In genomic region chr1:185517566-185517965, GRCm38 (mm10) we compare ENCODE assay signal across 8 mouse cellular contexts.
DNase-seq lines count a peak whose midpoint lies in the region; ATAC-seq lines count a peak whose summit lies in the region.

No protein-coding gene starts in this region.

- H3K4me2 ChIP-seq in forebrain, embryonic 14.5 days (ENCODE audit: low read length): no peak overlapping the region
- no peak overlapping the region for H3K4me2 ChIP-seq in forebrain, embryonic 12.5 days

- H3K4me1 ChIP-seq in forebrain, embryonic 14.5 days (ENCODE audit: control insufficient read depth, insufficient read depth, low read length): no peaks in the 10 kb centered on the region
- H3K4me1 ChIP-seq in forebrain, embryonic 12.5 days: no peaks in the 10 kb centered on the region

- H3K9me3 ChIP-seq in forebrain, embryonic 14.5 days (replicated peaks; ENCODE audit: control insufficient read depth, low read length): no peaks in the 10 kb centered on the region
- H3K9me3 ChIP-seq in forebrain, embryonic 12.5 days: no peaks in the 10 kb centered on the region

- 2% methylated on average over 3 of the region's 5 CpGs for WGBS in forebrain, embryonic 14.5 days
- WGBS in forebrain, embryonic 12.5 days: 7% methylated on average over 3 of the region's 5 CpGs

- no peak overlapping the region for H3K27ac ChIP-seq in forebrain, embryonic 14.5 days (ENCODE audit: low read depth, low read length)
- no peak overlapping the region for H3K27ac ChIP-seq in forebrain, embryonic 12.5 days

- no peak for ATAC-seq in forebrain, embryonic 14.5 days
- no peak for ATAC-seq in forebrain, embryonic 12.5 days (ENCODE audit: low FRiP score)

- DNase-seq in forebrain, embryonic 14.5 days (ENCODE audit: low spot score): peak; percentile 91
- DNase-seq in right cerebral cortex, adult 18-20 months: peak; percentile 16
- no peak for DNase-seq in right cerebral cortex, postnatal 36 days (ENCODE audit: low spot score in 2 of 2)
- peak; percentile 78 to 92 for DNase-seq in cerebellum, postnatal 10 days
- DNase-seq in kidney, postnatal 4 days: peak; percentile 52 to 67
- peak; percentile 65 for DNase-seq in lung, postnatal 36 days
- DNase-seq in frontal cortex, postnatal 14 days (ENCODE audit: low spot score in 2 of 2): no peak

- no peak overlapping the region for H3K4me3 ChIP-seq in forebrain, embryonic 14.5 days (ENCODE audit: low read depth, low read length)
- H3K4me3 ChIP-seq in forebrain, embryonic 12.5 days (replicated peaks): no peak overlapping the region

- H3K27me3 ChIP-seq in forebrain, embryonic 14.5 days (replicated peaks; ENCODE audit: control insufficient read depth, insufficient read depth, low read length): no peaks in the 10 kb centered on the region
- no peaks in the 10 kb centered on the region for H3K27me3 ChIP-seq in forebrain, embryonic 12.5 days

- H3K9ac ChIP-seq in forebrain, embryonic 14.5 days (ENCODE audit: low read length): no peak overlapping the region
- no peak overlapping the region for H3K9ac ChIP-seq in forebrain, embryonic 12.5 days

- H3K36me3 ChIP-seq in forebrain, embryonic 14.5 days (ENCODE audit: control insufficient read depth, insufficient read depth, low read length): no peaks in the 10 kb centered on the region
- H3K36me3 ChIP-seq in forebrain, embryonic 12.5 days (replicated peaks): no peaks in the 10 kb centered on the region

Comparison
In these comparisons a context has a peak if more than half of its experiments do, and no peak if none do; other contexts are left out.
1. DNase-seq: peak in forebrain, embryonic 14.5 days (single experiment), right cerebral cortex, adult 18-20 months (single experiment), cerebellum, postnatal 10 days (2 of 2), kidney, postnatal 4 days (2 of 2) and lung, postnatal 36 days (single experiment); none in right cerebral cortex, postnatal 36 days (0 of 2) and frontal cortex, postnatal 14 days (0 of 2).